Mouse (Mus musculus): ENCODE results near the gene Dyx1c1.

Dyx1c1 gene

DNA sequence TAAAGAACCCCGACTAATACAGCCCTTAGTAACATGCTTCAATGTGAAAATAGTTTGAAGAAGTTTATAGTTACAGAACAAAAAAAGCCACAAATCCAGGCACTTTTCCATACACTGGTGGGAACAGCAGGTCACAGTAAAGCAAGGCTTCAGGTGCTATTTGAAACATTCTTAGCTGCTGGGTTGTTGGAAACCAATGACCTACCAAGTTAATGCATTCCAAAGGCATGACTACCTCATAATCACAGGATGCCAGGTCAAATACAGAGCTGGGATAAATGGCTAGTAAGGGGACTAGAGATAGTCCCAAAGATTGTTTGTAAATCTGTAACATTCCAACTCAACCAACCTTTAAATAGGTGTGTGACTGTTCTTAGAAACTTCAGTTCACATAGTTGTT is 16.7 kb downstream of the Dyx1c1 start:
- no peak for DNase-seq

DNA sequence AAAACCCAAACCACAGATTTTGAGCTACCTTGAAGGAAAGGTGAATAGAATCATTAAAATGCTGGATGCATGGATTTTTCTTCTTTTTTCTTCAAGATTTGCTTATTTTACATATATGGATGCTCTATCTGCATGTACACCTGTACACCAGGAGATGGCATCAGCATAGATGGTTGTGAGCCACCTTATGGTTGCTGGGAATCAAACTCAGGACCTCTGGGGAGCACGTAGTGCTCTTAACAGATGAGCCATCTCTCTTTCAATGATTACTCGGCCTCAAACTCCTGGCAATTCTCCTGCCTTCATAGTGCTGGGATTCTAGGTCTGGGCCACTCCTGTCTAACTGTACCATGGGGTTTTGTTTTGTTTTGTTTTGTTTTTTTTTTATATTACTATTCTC is 24.5 kb downstream of the Dyx1c1 start:
- no peak for DNase-seq

- peak; percentile 98 for DNase-seq
These were observed 26.9 kb downstream of the Dyx1c1 start, which contains the start of the genes Ccpg1os and Ccpg1 for GRCm38 (mm10) chr9:72985250-72986220. Gene Ccpg1os, minus strand, starts transcription at chr9:72985382. Gene Ccpg1, plus strand, starts transcription at chr9:72985429.

GRCm38 (mm10) chr9:72987703-72988102 is 29.1 kb downstream of the Dyx1c1 start:
- DNase-seq: no peak

GRCm38 (mm10) chr9:72988706-72989105 is 30.1 kb downstream of the Dyx1c1 start:
- DNase-seq: no peak

DNA sequence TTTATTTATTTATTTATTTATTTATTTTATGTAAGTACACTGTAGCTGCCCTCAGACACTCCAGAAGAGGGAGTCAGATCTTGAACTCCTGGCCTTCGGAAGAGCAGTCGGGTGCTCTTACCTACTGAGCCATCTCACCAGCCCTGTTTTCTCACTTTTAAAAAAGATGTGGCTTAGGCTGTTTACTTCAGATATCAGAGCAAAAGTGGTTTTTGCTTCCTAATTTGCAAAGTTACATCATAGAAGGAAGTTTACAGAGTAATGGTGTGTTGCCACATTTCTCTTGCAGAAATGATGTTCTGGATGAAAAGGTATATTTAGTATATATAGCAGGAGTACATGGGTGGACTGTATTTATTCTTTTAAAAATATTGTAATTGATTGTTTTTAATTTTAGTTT is 32.8 kb downstream of the Dyx1c1 start:
- DNase-seq: no peak

DNA sequence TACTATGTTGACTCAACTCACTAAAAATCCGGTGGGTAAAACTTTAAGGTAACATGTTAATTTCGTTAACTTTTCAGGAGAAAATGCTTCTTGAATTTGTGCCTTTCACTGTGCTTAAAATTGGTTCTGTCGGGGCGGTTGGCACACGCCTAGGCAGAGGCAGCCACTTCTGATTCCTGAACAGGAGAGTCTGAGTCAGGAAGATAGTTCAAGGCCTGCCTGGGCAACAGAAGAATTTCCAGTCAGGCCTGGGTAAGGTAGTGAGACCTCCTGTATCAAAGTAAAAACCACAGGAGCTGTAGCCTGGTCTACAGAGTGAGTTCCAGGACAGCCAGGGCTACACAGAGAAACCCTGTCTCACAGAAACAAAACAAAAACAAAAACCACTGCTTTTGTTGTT is 34.0 kb downstream of the Dyx1c1 start:
- DNase-seq: no peak

DNA sequence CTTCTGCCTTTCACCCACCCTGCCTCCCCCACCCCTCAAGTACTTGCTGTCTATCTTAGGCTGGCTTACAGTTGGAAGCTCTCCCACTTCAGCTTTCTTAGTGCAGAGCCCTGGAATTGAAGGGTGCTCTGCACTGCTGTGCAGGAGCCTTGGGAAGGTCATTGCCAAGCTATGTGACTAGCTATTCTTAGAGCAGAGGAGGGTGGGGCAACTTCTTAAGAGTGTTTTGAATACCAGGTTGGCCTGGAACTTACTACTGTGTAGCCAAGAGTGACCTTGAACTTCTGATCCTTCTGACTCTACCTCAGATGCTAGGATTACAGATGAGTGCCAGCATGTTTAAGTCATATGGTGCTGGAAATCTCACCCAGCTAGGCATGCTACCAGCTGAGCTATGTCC is 37.6 kb downstream of the Dyx1c1 start:
- no peak for DNase-seq

- DNase-seq: no peak
These were observed 38.2 kb downstream of the Dyx1c1 start for GRCm38 (mm10) chr9:72996806-72997205.

- DNase-seq: no peak
These were observed 41.9 kb downstream of the Dyx1c1 start for GRCm38 (mm10) chr9:73000487-73000886.

GRCm38 (mm10) chr9:73001314-73002011 is 42.9 kb downstream of the Dyx1c1 start:
- DNase-seq: no peak

- peak; percentile 7 for DNase-seq
These were observed 43.6 kb downstream of the Dyx1c1 start for GRCm38 (mm10) chr9:73002177-73002576.

GRCm38 (mm10) chr9:73004076-73004475 is 45.5 kb downstream of the Dyx1c1 start:
- DNase-seq: no peak

DNA sequence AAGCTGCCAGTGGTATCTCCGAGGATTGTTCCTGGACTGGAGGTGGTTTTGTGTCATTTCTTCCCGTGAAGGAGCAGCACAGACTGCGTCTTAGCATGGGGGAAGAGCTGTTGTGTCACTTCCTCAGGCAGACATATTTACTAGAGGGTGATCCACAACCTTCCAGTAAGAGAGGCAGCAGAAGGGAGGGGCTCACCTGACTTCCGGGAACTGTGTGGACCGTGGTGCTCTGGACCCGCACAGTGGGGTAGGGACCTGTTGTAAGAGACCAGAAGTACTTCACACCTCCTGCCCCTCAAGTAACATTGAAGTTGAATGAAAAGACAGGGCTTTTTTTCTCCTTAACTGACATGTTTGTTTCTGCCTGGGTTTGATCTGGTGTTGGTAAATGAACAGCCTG is 46.5 kb downstream of the Dyx1c1 start:
- no peak for DNase-seq

DNA sequence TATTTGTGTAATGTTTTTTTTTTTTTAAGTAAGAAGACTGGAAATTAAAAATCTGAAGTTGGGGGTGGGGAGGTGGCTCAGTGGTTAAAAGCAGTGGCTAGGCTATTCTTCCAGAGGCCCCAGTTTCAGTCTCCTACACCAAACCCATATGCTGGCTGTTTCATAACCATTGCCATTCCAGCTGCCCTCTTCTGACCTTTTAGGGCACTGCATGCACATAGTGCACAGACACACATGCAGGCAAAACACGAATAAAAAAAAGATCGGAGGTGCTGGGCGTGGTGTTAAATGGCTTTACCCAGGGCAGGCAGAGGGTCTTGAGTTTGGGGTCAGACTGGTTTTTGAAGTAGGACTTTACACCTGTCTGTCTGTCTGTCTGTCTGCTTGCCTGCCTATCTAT is 47.6 kb downstream of the Dyx1c1 start:
- no peak for DNase-seq

DNA sequence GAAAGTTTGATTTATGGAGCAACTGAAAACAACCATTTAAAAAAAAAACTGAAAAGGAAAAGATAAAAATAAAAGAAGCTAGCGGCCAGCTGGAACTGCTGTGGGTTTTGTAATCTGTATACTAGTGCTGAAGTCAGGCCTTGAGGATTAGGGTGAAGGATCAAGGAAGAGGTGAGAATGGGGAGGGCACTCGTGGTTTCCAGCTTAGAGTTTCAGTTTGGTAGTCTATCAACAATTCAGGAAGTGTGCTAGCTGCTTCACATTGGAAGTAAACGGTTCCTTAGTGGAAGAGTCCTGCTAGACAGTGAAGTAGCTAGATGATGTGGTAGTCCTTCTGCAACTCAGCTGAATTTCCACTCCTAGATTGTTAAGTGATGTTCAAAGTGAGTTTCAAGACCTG is 49.8 kb downstream of the Dyx1c1 start:
- DNase-seq: no peak

DNA sequence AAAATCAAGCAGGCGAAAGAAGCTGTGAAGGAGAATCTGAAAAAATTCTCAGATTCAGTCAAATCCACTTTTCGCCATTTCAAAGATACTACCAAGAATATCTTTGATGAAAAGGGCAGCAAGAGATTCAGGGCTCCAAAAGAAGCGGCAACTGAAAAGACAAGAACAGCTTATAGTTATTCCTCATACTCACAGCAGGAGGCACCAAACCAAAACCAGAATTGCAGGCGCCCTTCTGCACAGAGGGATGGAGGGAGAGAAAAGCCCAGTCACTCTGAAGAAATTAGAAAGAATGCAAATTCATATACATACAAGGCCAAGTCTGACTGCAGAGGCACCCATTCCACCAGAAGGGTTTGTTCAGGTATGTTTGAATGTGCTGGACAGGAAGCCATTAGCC is 54.0 kb downstream of the Dyx1c1 start:
- no peak for DNase-seq

GRCm38 (mm10) chr9:73014724-73015123 is 56.1 kb downstream of the Dyx1c1 start:
- DNase-seq: no peak

- no peak for DNase-seq
These were observed 61.3 kb downstream of the Dyx1c1 start for GRCm38 (mm10) chr9:73019841-73020240.

DNA sequence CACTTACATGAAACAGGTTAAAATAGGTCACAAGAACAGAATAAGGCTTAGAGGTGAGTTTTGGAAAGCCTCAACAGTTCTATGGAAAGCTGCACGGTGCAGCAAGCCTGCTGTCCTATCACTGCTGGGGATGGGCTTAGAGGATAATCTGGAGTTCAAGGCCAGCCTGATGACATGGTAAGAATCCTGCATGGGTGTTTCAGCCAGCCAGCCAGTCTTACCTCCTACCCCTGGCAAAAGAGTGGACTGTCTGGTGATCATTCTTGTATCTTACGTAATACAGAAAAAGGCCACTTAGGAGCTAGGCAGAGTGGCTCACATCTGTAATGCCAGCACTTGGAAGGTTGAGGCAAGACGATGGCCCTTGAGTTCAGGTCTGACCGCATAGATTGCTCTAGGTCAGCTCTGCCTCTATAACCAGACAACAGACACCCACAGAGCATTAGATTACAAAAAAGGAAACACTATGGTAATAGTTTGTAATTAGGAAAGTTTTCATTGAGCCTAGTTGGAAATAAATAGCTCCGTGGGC is 62.0 kb downstream of the Dyx1c1 start:
- no peak for DNase-seq
